Mouse (Mus musculus): ENCODE measurements around the gene Prdm1. TPM values are rescaled to one million over a fixed set of nuclear protein-coding genes. Genes with fewer than 3 reads are reported as not detected.

The Prdm1 gene
- total RNA-seq, 2 experiments from 2014 or later, result 2.3 to 2.9 TPM

- DNase-seq (ENCODE audit: low spot score in 2 of 2), result no peak
These were observed 70.3 kb downstream of the Prdm1 start for GRCm38 (mm10) chr10:44457791-44458533.

GRCm38 (mm10) chr10:44456757-44457595 is 71.3 kb downstream of the Prdm1 start:
- no peak for DNase-seq (ENCODE audit: low spot score in 2 of 2)

- DNase-seq (ENCODE audit: low spot score in 2 of 2), result no peak
These were observed 73.5 kb downstream of the Prdm1 start for GRCm38 (mm10) chr10:44454753-44455152.

GRCm38 (mm10) chr10:44454111-44454510 is 74.2 kb downstream of the Prdm1 start:
- no peak for DNase-seq (ENCODE audit: low spot score in 2 of 2)

- DNase-seq (ENCODE audit: low spot score in 2 of 2), result no peak
These were observed 77.5 kb downstream of the Prdm1 start for GRCm38 (mm10) chr10:44450835-44451234.

GRCm38 (mm10) chr10:44450108-44450507 is 78.2 kb downstream of the Prdm1 start:
- no peak for DNase-seq (ENCODE audit: low spot score in 2 of 2)

GRCm38 (mm10) chr10:44449666-44450065 is 78.6 kb downstream of the Prdm1 start:
- no peak for DNase-seq (ENCODE audit: low spot score in 2 of 2)

- no peak for DNase-seq (ENCODE audit: low spot score in 2 of 2)
These were observed 80.1 kb downstream of the Prdm1 start for GRCm38 (mm10) chr10:44448165-44448564.

- DNase-seq (ENCODE audit: low spot score in 2 of 2), result no peak
These were observed 80.7 kb downstream of the Prdm1 start for GRCm38 (mm10) chr10:44447406-44448139.

GRCm38 (mm10) chr10:44447001-44447400 is 81.3 kb downstream of the Prdm1 start:
- no peak for DNase-seq (ENCODE audit: low spot score in 2 of 2)

- DNase-seq (ENCODE audit: low spot score in 2 of 2), result no peak
These were observed 83.9 kb downstream of the Prdm1 start for GRCm38 (mm10) chr10:44444415-44444814.

GRCm38 (mm10) chr10:44443696-44444095 is 84.6 kb downstream of the Prdm1 start:
- DNase-seq (ENCODE audit: low spot score in 2 of 2), result no peak

GRCm38 (mm10) chr10:44439732-44440131 is 88.6 kb downstream of the Prdm1 start:
- no peak for DNase-seq (ENCODE audit: low spot score in 2 of 2)

GRCm38 (mm10) chr10:44437614-44438013 is 90.7 kb downstream of the Prdm1 start:
- no peak for DNase-seq (ENCODE audit: low spot score in 2 of 2)

GRCm38 (mm10) chr10:44435956-44436355 is 92.3 kb downstream of the Prdm1 start:
- DNase-seq (ENCODE audit: low spot score in 2 of 2), result no peak

- DNase-seq (ENCODE audit: low spot score in 2 of 2), result no peak
These were observed 93.6 kb downstream of the Prdm1 start for GRCm38 (mm10) chr10:44434702-44435181.

- DNase-seq (ENCODE audit: low spot score in 2 of 2), result no peak
These were observed 96.1 kb downstream of the Prdm1 start for GRCm38 (mm10) chr10:44432235-44432634.

- no peak for DNase-seq (ENCODE audit: low spot score in 2 of 2)
These were observed 96.6 kb downstream of the Prdm1 start for GRCm38 (mm10) chr10:44431689-44432088.

- no peak for DNase-seq (ENCODE audit: low spot score in 2 of 2)
These were observed 99.0 kb downstream of the Prdm1 start for GRCm38 (mm10) chr10:44429177-44429888.

GRCm38 (mm10) chr10:44427891-44428361 is 100.4 kb downstream of the Prdm1 start:
- DNase-seq (ENCODE audit: low spot score in 2 of 2), result peak in 1 of 2 experiments; percentile 24

GRCm38 (mm10) chr10:44427426-44427825 is 100.9 kb downstream of the Prdm1 start:
- no peak for DNase-seq (ENCODE audit: low spot score in 2 of 2)

Measured in gastrocnemius, postnatal 4 days (tissue).